Mouse (Mus musculus) left cerebral cortex, postnatal 25 days (tissue): ENCODE results near the gene Fam57a. TPM values are rescaled to one million over a fixed set of nuclear protein-coding genes. Genes with fewer than 3 reads are reported as not detected.

Experiments used
- total RNA-seq, 2 experiments: library from RNA; stranded (reverse); gene quantifications; 2 replicates each; pipeline ENCODE4 v1.2.3; 2021

The Fam57a gene
- total RNA-seq, 2 experiments from 2014 or later, result 15.1 to 16.6 TPM

Other genes starting within 250 kb of the Fam57a start
- 1 to 10 TPM; 2.3 to 3.0 TPM for gene Rph3al, start 241.2 kb upstream of the Fam57a start, total RNA-seq
- 1 to 10 TPM; 4.6 TPM for gene 1700016K19Rik, start 179.8 kb upstream of the Fam57a start, total RNA-seq
- 1 to 10 TPM; 8.9 to 9.8 TPM for gene Rflnb, start 151.9 kb upstream of the Fam57a start, total RNA-seq
- 10 to 100 TPM; 78.3 to 81.6 TPM for gene Vps53, start within 50 bp of the Fam57a start, total RNA-seq
- gene Dbil5, start 37.9 kb downstream of the Fam57a start, total RNA-seq, result 1 to 10 TPM; 1.1 to 1.6 TPM
- 1 to 10 TPM; 4.6 to 8.8 TPM for gene Gemin4, start 38.0 kb downstream of the Fam57a start, total RNA-seq
- gene Mrm3, start 64.0 kb downstream of the Fam57a start, total RNA-seq, result 10 to 100 TPM; 16.8 to 18.3 TPM
- 10 to 100 TPM; 49.2 to 55.2 TPM for gene Glod4, start 64.1 kb downstream of the Fam57a start, total RNA-seq
- 10 to 100 TPM; 10.3 to 11.5 TPM for gene Nxn, start 219.5 kb downstream of the Fam57a start, total RNA-seq
- 10 to 100 TPM; 36.3 to 37.3 TPM for gene Timm22, start 227.3 kb downstream of the Fam57a start, total RNA-seq